In genomic region chr12:96124156-96124931, GRCm38 (mm10) we compare ENCODE assay signal across 25 mouse cellular contexts.
DNase-seq lines count a peak whose midpoint lies in the region; ATAC-seq and TF ChIP-seq lines count a peak whose summit lies in the region.
"Had no signal": no experiment of that assay in that cellular context is flagged by ENCODE, and none has a peak within 500 bp of the region (broad histone marks: within the 10 kb centered on the region; RNA-seq: fewer than 3 reads in every experiment).

No protein-coding gene starts in this region.

- H3K4me3 ChIP-seq in forebrain, embryonic 14.5 days (ENCODE audit: low read depth, low read length), result no peak overlapping the region
- H3K4me3 ChIP-seq in forebrain, embryonic 10.5 days, result no peak overlapping the region
- H3K4me3 ChIP-seq in midbrain, embryonic 11.5 days (ENCODE audit: low read depth, low read length), result no peak overlapping the region
- no peak overlapping the region for H3K4me3 ChIP-seq in midbrain, postnatal 0 days (ENCODE audit: low read depth, low read length)
- no peak overlapping the region for H3K4me3 ChIP-seq in midbrain, embryonic 13.5 days (replicated peaks)
- H3K4me3 ChIP-seq in heart, embryonic 11.5 days (ENCODE audit: low read depth, low read length), result no peak overlapping the region
- H3K4me3 ChIP-seq: gastrocnemius, adult 2 months; kidney, embryonic 15.5 days; left cerebral cortex, adult 2 months; limb, embryonic 12.5 days; liver, embryonic 15.5 days had no signal

- no peak overlapping the region for H3K9ac ChIP-seq in forebrain, embryonic 14.5 days (ENCODE audit: low read length)
- H3K9ac ChIP-seq in midbrain, embryonic 11.5 days (ENCODE audit: low read length), result no peak overlapping the region
- no peak overlapping the region for H3K9ac ChIP-seq in midbrain, postnatal 0 days (replicated peaks; ENCODE audit: low read length, poor library complexity, severe bottlenecking)
- H3K9ac ChIP-seq in midbrain, embryonic 13.5 days (replicated peaks), result no peak overlapping the region
- H3K9ac ChIP-seq in heart, embryonic 11.5 days (ENCODE audit: low read depth, low read length), result no peak overlapping the region
- H3K9ac ChIP-seq: kidney, embryonic 15.5 days; limb, embryonic 12.5 days; liver, embryonic 15.5 days; lung, embryonic 14.5 days had no signal

- no peak for DNase-seq in forebrain, embryonic 14.5 days (ENCODE audit: low spot score)
- DNase-seq in forebrain, embryonic 10.5 days (ENCODE audit: extremely low spot score, low spot score), result no peak
- DNase-seq in midbrain, embryonic 11.5 days (ENCODE audit: low spot score, missing footprints), result no peak
- no peak for DNase-seq in midbrain, postnatal 0 days (ENCODE audit: low spot score)
- peak; percentile 49 for DNase-seq in brain, embryonic 14.5 days (ENCODE audit: low read depth)
- no peak for DNase-seq in lung, postnatal 25 days (ENCODE audit: low spot score)
- DNase-seq: adrenal gland, postnatal 36 days; cerebellum, adult 2 months; cerebellum, postnatal 14 days; gastrocnemius, adult 2 months; gastrocnemius, postnatal 36 days; heart, postnatal 36 days; kidney, adult 18-20 months; kidney, postnatal 25 days; lung, embryonic 14.5 days; lung, postnatal 14 days; right cerebral cortex, postnatal 4 days had no signal

- no peak for TF ChIP-seq CTCF in midbrain, postnatal 0 days (IDR thresholded peaks at IDR 0.05)
- TF ChIP-seq CTCF in brain, embryonic 14.5 days (IDR thresholded peaks at IDR 0.05; ENCODE audit: borderline replicate concordance, extremely low read depth, insufficient read depth, insufficient read length), result no peak

- H3K9me3 ChIP-seq in forebrain, embryonic 14.5 days (replicated peaks; ENCODE audit: control insufficient read depth, low read length), result no peaks in the 10 kb centered on the region
- H3K9me3 ChIP-seq in forebrain, embryonic 10.5 days, result no peaks in the 10 kb centered on the region
- H3K9me3 ChIP-seq in midbrain, embryonic 11.5 days (ENCODE audit: control insufficient read depth, low read length), result no peaks in the 10 kb centered on the region
- no peaks in the 10 kb centered on the region for H3K9me3 ChIP-seq in midbrain, postnatal 0 days (ENCODE audit: low read length)
- H3K9me3 ChIP-seq in midbrain, embryonic 13.5 days, result no peaks in the 10 kb centered on the region
- H3K9me3 ChIP-seq in heart, embryonic 11.5 days (replicated peaks; ENCODE audit: control insufficient read depth, low read length), result no peaks in the 10 kb centered on the region
- H3K9me3 ChIP-seq: kidney, embryonic 15.5 days; limb, embryonic 12.5 days; liver, embryonic 15.5 days had no signal

- no peak overlapping the region for H3K4me2 ChIP-seq in forebrain, embryonic 14.5 days (ENCODE audit: low read length)
- H3K4me2 ChIP-seq in midbrain, embryonic 11.5 days, result no peak overlapping the region
- H3K4me2 ChIP-seq in midbrain, postnatal 0 days (ENCODE audit: low read depth, low read length, poor library complexity, severe bottlenecking), result no peak overlapping the region
- H3K4me2 ChIP-seq in midbrain, embryonic 13.5 days (replicated peaks), result no peak overlapping the region
- H3K4me2 ChIP-seq in heart, embryonic 11.5 days, result no peak overlapping the region
- H3K4me2 ChIP-seq: kidney, embryonic 15.5 days; limb, embryonic 12.5 days; liver, embryonic 15.5 days; lung, embryonic 14.5 days had no signal

- H3K27me3 ChIP-seq in forebrain, embryonic 14.5 days (replicated peaks; ENCODE audit: control insufficient read depth, insufficient read depth, low read length), result no peaks in the 10 kb centered on the region
- H3K27me3 ChIP-seq in forebrain, embryonic 10.5 days (ENCODE audit: poor library complexity, severe bottlenecking), result no peaks in the 10 kb centered on the region
- no peaks in the 10 kb centered on the region for H3K27me3 ChIP-seq in midbrain, embryonic 11.5 days (ENCODE audit: control insufficient read depth, insufficient read depth, low read length)
- no peaks in the 10 kb centered on the region for H3K27me3 ChIP-seq in midbrain, postnatal 0 days (ENCODE audit: insufficient read depth, low read length)
- no peaks in the 10 kb centered on the region for H3K27me3 ChIP-seq in midbrain, embryonic 13.5 days
- H3K27me3 ChIP-seq in heart, embryonic 11.5 days (ENCODE audit: control insufficient read depth, insufficient read depth, low read length), result no peaks in the 10 kb centered on the region
- H3K27me3 ChIP-seq: kidney, embryonic 15.5 days; limb, embryonic 12.5 days; liver, embryonic 15.5 days had no signal

- H3K4me1 ChIP-seq in forebrain, embryonic 14.5 days (ENCODE audit: control insufficient read depth, insufficient read depth, low read length), result no peaks in the 10 kb centered on the region
- H3K4me1 ChIP-seq in forebrain, embryonic 10.5 days, result no peaks in the 10 kb centered on the region
- no peaks in the 10 kb centered on the region for H3K4me1 ChIP-seq in midbrain, embryonic 11.5 days (ENCODE audit: control insufficient read depth, insufficient read depth, low read length)
- no peaks in the 10 kb centered on the region for H3K4me1 ChIP-seq in midbrain, postnatal 0 days (ENCODE audit: insufficient read depth, low read length)
- no peaks in the 10 kb centered on the region for H3K4me1 ChIP-seq in midbrain, embryonic 13.5 days (replicated peaks)
- no peaks in the 10 kb centered on the region for H3K4me1 ChIP-seq in heart, embryonic 11.5 days (ENCODE audit: control insufficient read depth, insufficient read depth, low read length)
- H3K4me1 ChIP-seq: kidney, embryonic 15.5 days; limb, embryonic 12.5 days; liver, embryonic 15.5 days had no signal

- H3K36me3 ChIP-seq in forebrain, embryonic 14.5 days (ENCODE audit: control insufficient read depth, insufficient read depth, low read length), result no peaks in the 10 kb centered on the region
- H3K36me3 ChIP-seq in forebrain, embryonic 10.5 days (replicated peaks), result no peaks in the 10 kb centered on the region
- no peaks in the 10 kb centered on the region for H3K36me3 ChIP-seq in midbrain, embryonic 11.5 days (ENCODE audit: control insufficient read depth, insufficient read depth, low read length)
- no peaks in the 10 kb centered on the region for H3K36me3 ChIP-seq in midbrain, postnatal 0 days (ENCODE audit: insufficient read depth, low read length)
- H3K36me3 ChIP-seq in midbrain, embryonic 13.5 days, result no peaks in the 10 kb centered on the region
- H3K36me3 ChIP-seq in heart, embryonic 11.5 days (ENCODE audit: control insufficient read depth, insufficient read depth, low read length), result no peaks in the 10 kb centered on the region
- H3K36me3 ChIP-seq: kidney, embryonic 15.5 days; limb, embryonic 12.5 days; liver, embryonic 15.5 days had no signal

- WGBS in forebrain, embryonic 14.5 days, result 59% methylated on average over 2 of the region's 2 CpGs
- 90% methylated on average over 2 of the region's 2 CpGs for WGBS in forebrain, embryonic 10.5 days
- WGBS in midbrain, embryonic 11.5 days, result 65% methylated on average over 2 of the region's 2 CpGs
- 37% methylated on average over 2 of the region's 2 CpGs for WGBS in midbrain, postnatal 0 days
- WGBS in midbrain, embryonic 13.5 days, result 37% methylated on average over 2 of the region's 2 CpGs
- 83% methylated on average over 2 of the region's 2 CpGs for WGBS in heart, embryonic 11.5 days (ENCODE audit: insufficient replicate concordance)

- TF ChIP-seq POLR2A in brain, embryonic 14.5 days (IDR thresholded peaks at IDR 0.05; ENCODE audit: borderline replicate concordance, extremely low read depth, insufficient read depth, insufficient read length, poor library complexity, severe bottlenecking), result no peak

- ATAC-seq in forebrain, embryonic 14.5 days, result peak; percentile 32; the same call in 1 of the 2 replicates
- ATAC-seq in midbrain, embryonic 11.5 days (ENCODE audit: low FRiP score), result peak; percentile 75
- no peak for ATAC-seq in midbrain, postnatal 0 days (ENCODE audit: low FRiP score)
- peak; percentile 67 for ATAC-seq in midbrain, embryonic 13.5 days
- ATAC-seq in heart, embryonic 11.5 days (replicated peaks; ENCODE audit: insufficient number of reproducible peaks, low FRiP score, low TSS enrichment), result no peak
- ATAC-seq: CD4-positive, CD25-positive, alpha-beta regulatory T cell, adult 4 months; hindbrain, embryonic 16.5 days had no signal

- H3K27ac ChIP-seq in forebrain, embryonic 14.5 days (ENCODE audit: low read depth, low read length), result no peak overlapping the region
- no peak overlapping the region for H3K27ac ChIP-seq in forebrain, embryonic 10.5 days
- H3K27ac ChIP-seq in midbrain, embryonic 11.5 days (ENCODE audit: low read depth, low read length), result no peak overlapping the region
- no peak overlapping the region for H3K27ac ChIP-seq in midbrain, postnatal 0 days (ENCODE audit: low read depth, low read length)
- no peak overlapping the region for H3K27ac ChIP-seq in midbrain, embryonic 13.5 days
- no peak overlapping the region for H3K27ac ChIP-seq in heart, embryonic 11.5 days (ENCODE audit: low read depth, low read length)
- H3K27ac ChIP-seq: gastrocnemius, adult 2 months; kidney, embryonic 15.5 days; left cerebral cortex, adult 2 months; limb, embryonic 12.5 days; liver, embryonic 15.5 days had no signal

Comparison
In these comparisons a context has a peak if more than half of its experiments do, and no peak if none do; other contexts are left out.
1. ATAC-seq: peak in forebrain, embryonic 14.5 days (single experiment), midbrain, embryonic 11.5 days (single experiment) and midbrain, embryonic 13.5 days (single experiment); none in midbrain, postnatal 0 days (single experiment) and heart, embryonic 11.5 days (single experiment).